Mouse (Mus musculus) kidney, adult 2 months (tissue): ENCODE measurements at regions not wholly inside any gene's neighbourhood (a gene's known extent, or its start where the extent isn't known, plus 50 kb on each side); places are given as distances from the start of the nearest gene placed in this dataset.

ENCODE experiments used
- DNase-seq: peaks from one replicate; pipeline ENCODE4 v3.0.0; 2021
- H3K27ac ChIP-seq: fragments of 200-500 bp; 2 replicates; pipeline ENCODE4 v1.5.1; 2012; ENCODE audit warnings: low read depth, low read length, control low read depth, inconsistent platforms; ENCODE audit not compliant: insufficient read depth
- H3K27me3 ChIP-seq: fragments of 200-500 bp; replicated peaks from 2 replicates; pipeline ENCODE4 v1.6.1; 2012; ENCODE audit warnings: mild to moderate bottlenecking, moderate library complexity, low read length, inconsistent platforms; ENCODE audit not compliant: control insufficient read depth, insufficient read depth
- H3K36me3 ChIP-seq: fragments of 200-500 bp; 2 replicates; pipeline ENCODE4 v1.6.1; 2012; ENCODE audit warnings: mild to moderate bottlenecking, moderate library complexity, low read length, inconsistent platforms; ENCODE audit not compliant: control insufficient read depth, insufficient read depth
- H3K4me1 ChIP-seq: fragments of 200-500 bp; 2 replicates; pipeline ENCODE4 v1.6.1; 2011; ENCODE audit warnings: low read length; ENCODE audit not compliant: control insufficient read depth, insufficient read depth
- H3K4me3 ChIP-seq: fragments of 200-500 bp; 2 replicates; pipeline ENCODE4 v1.5.1; 2011; ENCODE audit warnings: mild to moderate bottlenecking, low read depth, low read length, control low read depth; ENCODE audit not compliant: insufficient read depth
- CTCF ChIP-seq: fragments of 200-500 bp; conservative IDR thresholded peaks from 2 replicates; pipeline ENCODE4 v1.5.1; 2011; ENCODE audit warnings: low read depth, mild to moderate bottlenecking, control low read depth, low read length, moderate library complexity, mixed read lengths; ENCODE audit not compliant: insufficient read depth, insufficient read length
- POLR2A ChIP-seq: fragments of 200-500 bp; IDR thresholded peaks from one replicate; pipeline ENCODE4 v1.6.1; 2011; ENCODE audit warnings: low read depth, low read length, control low read depth
- whole genome bisulfite sequencing: fragments of 180-500 bp; shearing (Covaris S2); methylation state at CpG from one replicate; pipeline ENCODE4 v1.1.7; 2018; 5-methylcytosine and 5-hydroxymethylcytosine counted together

GRCm38 (mm10) chr15:28823526-28823925, 620.0 kb downstream of the Dnah5 start:
- DNase-seq, result no peak
- Histone ChIP-seq H3K36me3 (no peaks in the 10 kb centered on the region), H3K4me1 (no peaks in the 10 kb centered on the region), H3K27ac (no peak overlapping the region), H3K4me3 (no peak overlapping the region), H3K27me3 (no peaks in the 10 kb centered on the region)
- TF ChIP-seq CTCF (no peak), POLR2A (no peak)
- 55% methylated on average over 2 of the region's 2 CpGs for WGBS

- TF ChIP-seq POLR2A (no peak), CTCF (no peak)
- no peaks in the 10 kb centered on the region for H3K4me1 ChIP-seq
- 79% methylated on average over 4 of the region's 4 CpGs for WGBS
- H3K4me3 ChIP-seq, result no peak overlapping the region
- H3K36me3 ChIP-seq, result no peaks in the 10 kb centered on the region
- H3K27me3 ChIP-seq, result no peaks in the 10 kb centered on the region
- no peak for DNase-seq
- no peak overlapping the region for H3K27ac ChIP-seq
These were observed 631.3 kb downstream of the Dnah5 start for GRCm38 (mm10) chr15:28834831-28835230.

- TF ChIP-seq CTCF (no peak), POLR2A (no peak)
- no peak overlapping the region for H3K4me3 ChIP-seq
- no peaks in the 10 kb centered on the region for H3K27me3 ChIP-seq
- H3K27ac ChIP-seq, result no peak overlapping the region
- WGBS, result 96% methylated on average over 1 of the region's 1 CpGs
- H3K4me1 ChIP-seq, result no peaks in the 10 kb centered on the region
- no peaks in the 10 kb centered on the region for H3K36me3 ChIP-seq
- no peak for DNase-seq
These were observed 636.8 kb downstream of the Dnah5 start for GRCm38 (mm10) chr15:28840322-28840721.

- H3K27ac ChIP-seq, result no peak overlapping the region
- 76% methylated on average over 2 of the region's 2 CpGs for WGBS
- TF ChIP-seq POLR2A (no peak), CTCF (no peak)
- H3K4me3 ChIP-seq, result no peak overlapping the region
- H3K27me3 ChIP-seq, result no peaks in the 10 kb centered on the region
- no peaks in the 10 kb centered on the region for H3K36me3 ChIP-seq
- H3K4me1 ChIP-seq, result peaks cover 4% of the 10 kb centered on the region
- DNase-seq, result no peak
These were observed 652.9 kb downstream of the Dnah5 start for GRCm38 (mm10) chr15:28856419-28856818.

- H3K27ac ChIP-seq, result peak overlapping the region; percentile 93
- 34% methylated on average over 2 of the region's 2 CpGs for WGBS
- no peaks in the 10 kb centered on the region for H3K36me3 ChIP-seq
- TF ChIP-seq POLR2A (no peak), CTCF (no peak)
- no peaks in the 10 kb centered on the region for H3K27me3 ChIP-seq
- H3K4me3 ChIP-seq, result no peak overlapping the region
- peak; percentile 85 for DNase-seq
- peaks cover 4% of the 10 kb centered on the region for H3K4me1 ChIP-seq
These were observed 654.6 kb downstream of the Dnah5 start for GRCm38 (mm10) chr15:28858176-28858575.

- no peak overlapping the region for H3K4me3 ChIP-seq
- WGBS, result 48% methylated on average over 1 of the region's 1 CpGs
- H3K27ac ChIP-seq, result peak overlapping the region; percentile 31
- H3K27me3 ChIP-seq, result no peaks in the 10 kb centered on the region
- H3K36me3 ChIP-seq, result no peaks in the 10 kb centered on the region
- no peak for DNase-seq
- H3K4me1 ChIP-seq, result peaks cover 5% of the 10 kb centered on the region
- no peak for TF ChIP-seq CTCF
- TF ChIP-seq POLR2A, result no peak
These were observed 660.5 kb downstream of the Dnah5 start for GRCm38 (mm10) chr15:28864101-28864500.

- Histone ChIP-seq H3K4me3 (no peak overlapping the region), H3K36me3 (no peaks in the 10 kb centered on the region), H3K4me1 (peaks cover 5% of the 10 kb centered on the region), H3K27me3 (no peaks in the 10 kb centered on the region), H3K27ac (no peak overlapping the region)
- TF ChIP-seq CTCF (no peak), POLR2A (no peak)
- DNase-seq, result no peak
- 83% methylated on average over 2 of the region's 2 CpGs for WGBS
These were observed 661.4 kb downstream of the Dnah5 start for GRCm38 (mm10) chr15:28864913-28865312.

GRCm38 (mm10) chr15:28873001-28873400, 669.4 kb downstream of the Dnah5 start:
- Histone ChIP-seq H3K27me3 (no peaks in the 10 kb centered on the region), H3K27ac (no peak overlapping the region), H3K4me3 (no peak overlapping the region), H3K36me3 (no peaks in the 10 kb centered on the region), H3K4me1 (no peaks in the 10 kb centered on the region)
- no peak for TF ChIP-seq POLR2A
- TF ChIP-seq CTCF, result no peak
- 84% methylated on average over 2 of the region's 2 CpGs for WGBS
- no peak for DNase-seq
